Mouse (Mus musculus): Measurements from ENCODE around the gene Fut7.
A peak's percentile ranks its signal among the peaks of the same experiment; 100 is the strongest.

Gene Fut7

GRCm38 (mm10) chr2:25460551-25461309 lies 37.7 kb downstream of the Fut7 start, which contains the start of gene Paxx:
Paxx (minus strand) TSS chr2:25461094.
- peak; percentile 100 for DNase-seq

- DNase-seq: no peak
These were observed 38.3 kb downstream of the Fut7 start for GRCm38 (mm10) chr2:25461407-25461806.

DNA sequence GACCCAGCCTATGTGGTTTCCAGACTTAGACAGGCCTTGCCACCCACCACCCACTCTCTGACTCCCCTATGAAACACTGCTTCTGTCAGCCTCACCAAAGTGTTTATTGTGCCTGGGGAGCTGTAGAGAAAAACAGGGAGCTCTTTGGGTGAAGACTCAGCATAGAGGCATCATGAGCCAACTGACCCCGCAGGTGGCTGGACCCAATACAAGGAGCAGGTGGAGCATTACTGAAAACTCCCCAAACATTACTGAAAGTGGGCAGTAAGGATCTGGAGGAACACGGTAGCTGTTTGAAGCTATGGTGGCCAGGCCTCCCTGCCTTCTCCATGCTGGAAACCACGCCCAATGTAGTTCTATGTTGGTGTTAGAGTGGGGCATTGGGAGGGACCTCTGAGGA lies 40.6 kb downstream of the Fut7 start:
- no peak for DNase-seq

GRCm38 (mm10) chr2:25465256-25465655 lies 42.2 kb downstream of the Fut7 start:
- no peak for DNase-seq

DNA sequence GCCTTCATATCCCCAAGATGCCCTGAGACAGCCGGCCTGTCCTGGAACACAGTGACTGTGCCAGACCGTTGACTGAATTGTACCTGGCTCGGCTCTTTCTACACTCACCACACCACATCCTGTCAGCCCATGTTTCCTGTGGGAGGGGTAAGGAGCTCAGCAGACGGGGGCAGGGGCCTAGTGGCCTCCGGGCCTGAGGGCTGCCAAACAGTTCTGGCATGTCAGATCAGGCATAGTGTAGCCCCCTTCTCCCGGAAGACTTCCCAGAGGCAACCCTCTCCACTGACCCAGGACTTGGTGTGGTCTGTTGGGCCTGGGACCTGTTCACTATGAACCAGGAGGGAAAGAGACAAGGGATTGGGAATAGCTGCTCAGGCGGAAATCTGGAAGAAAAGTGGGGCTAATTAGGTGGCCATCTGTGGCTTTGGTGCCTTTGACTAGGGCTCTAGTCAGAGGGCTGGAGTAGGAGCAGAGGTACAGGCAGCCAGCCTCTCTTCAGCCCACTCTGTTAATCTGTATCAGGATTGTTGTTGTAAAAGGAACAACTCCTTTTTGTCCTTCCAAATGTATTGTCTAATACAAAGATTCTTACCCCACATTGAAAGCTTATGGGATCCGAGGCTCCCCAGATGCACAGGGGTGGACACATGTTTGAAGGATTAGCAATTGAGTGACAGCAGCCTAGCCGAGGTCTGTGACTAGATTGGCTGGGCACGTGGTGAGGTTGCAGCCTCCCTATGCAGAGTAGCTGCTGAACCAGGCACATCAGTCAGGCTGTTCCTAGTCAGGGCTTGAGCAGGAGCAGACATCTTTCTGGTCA lies 43.0 kb downstream of the Fut7 start:
- peak; percentile 91 for DNase-seq

DNA sequence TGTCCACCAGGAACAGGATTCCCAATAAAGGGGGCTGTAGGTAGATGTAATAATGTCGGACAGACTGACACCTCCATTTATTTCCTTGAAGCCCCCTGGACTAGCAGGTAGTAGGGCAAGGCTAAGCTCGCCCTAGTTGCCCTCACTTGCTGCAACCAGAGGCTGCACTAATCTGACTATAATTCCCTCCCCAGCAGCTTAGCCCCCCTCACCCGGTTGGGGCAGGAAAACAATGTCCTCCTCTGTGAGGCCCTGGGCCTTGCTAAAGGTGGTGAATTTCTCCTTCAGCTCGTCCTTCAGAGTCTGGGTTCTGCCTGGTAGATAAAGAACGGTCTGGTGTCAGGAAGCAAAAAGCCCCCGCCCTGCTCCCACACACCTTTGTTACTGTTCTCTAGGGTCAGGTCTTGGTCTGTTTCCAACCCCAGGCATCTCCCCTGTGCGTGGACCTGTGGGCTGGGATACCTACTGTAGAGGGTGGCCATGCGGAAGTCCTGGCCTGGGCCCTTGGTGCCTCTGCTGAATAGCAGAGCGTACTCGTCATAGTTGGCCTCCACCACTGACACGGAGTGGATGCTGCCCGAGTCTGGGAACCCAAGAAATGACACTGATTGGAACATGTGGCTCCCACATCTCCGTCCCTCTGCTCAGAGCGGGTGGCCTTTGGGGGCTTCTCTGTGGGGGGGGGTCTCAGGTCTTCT lies 44.7 kb downstream of the Fut7 start:
- no peak for DNase-seq

GRCm38 (mm10) chr2:25468962-25469915 lies 46.2 kb downstream of the Fut7 start:
- DNase-seq: peak; percentile 97

GRCm38 (mm10) chr2:25469969-25470368 lies 46.9 kb downstream of the Fut7 start, which contains the start of gene Ptgds:
Ptgds (minus strand) TSS chr2:25470046.
- DNase-seq: peak; percentile 97

- no peak for DNase-seq
These were observed 49.5 kb downstream of the Fut7 start for GRCm38 (mm10) chr2:25472550-25472949.
